Mouse (Mus musculus) cerebellum, postnatal 25 days (tissue): ENCODE results near the gene Atp6v1e1.
"Not testable (repeated sequence)": the region's sequence is repeated elsewhere in the genome, so short reads cannot be mapped to it uniquely, and the experiment has no call there.

ENCODE experiments used
- DNase-seq, 2 experiments: peaks; one replicate each; pipeline ENCODE4 v3.0.0; 2021; ENCODE audit warnings: mixed read lengths in 2 of 2

Atp6v1e1 gene

DNA sequence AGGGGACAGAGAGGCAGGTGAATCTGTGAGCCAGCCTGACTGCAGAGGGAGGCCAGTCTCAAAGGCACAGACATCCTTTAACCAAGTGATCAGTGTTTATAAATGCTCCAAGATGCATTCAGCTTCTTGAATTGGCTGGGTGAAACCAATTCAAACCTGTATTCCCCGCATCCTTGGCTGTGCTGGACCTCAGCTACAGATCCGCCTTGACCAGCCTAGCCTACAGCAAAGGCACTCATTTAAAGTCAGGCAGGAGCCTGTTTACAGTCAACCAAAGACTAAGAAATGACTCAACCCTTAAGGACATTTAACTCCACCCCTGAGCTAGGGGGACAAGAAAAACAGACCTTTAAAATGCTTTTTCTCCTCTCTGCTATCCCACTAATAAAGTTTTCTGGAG, 3.3 kb downstream of the Atp6v1e1 start:
- DNase-seq, result no peak

GRCm38 (mm10) chr6:120811999-120812398, 10.6 kb downstream of the Atp6v1e1 start:
- not testable (repeated sequence) for DNase-seq

GRCm38 (mm10) chr6:120807738-120808081, 14.9 kb downstream of the Atp6v1e1 start:
- DNase-seq, result no peak

DNA sequence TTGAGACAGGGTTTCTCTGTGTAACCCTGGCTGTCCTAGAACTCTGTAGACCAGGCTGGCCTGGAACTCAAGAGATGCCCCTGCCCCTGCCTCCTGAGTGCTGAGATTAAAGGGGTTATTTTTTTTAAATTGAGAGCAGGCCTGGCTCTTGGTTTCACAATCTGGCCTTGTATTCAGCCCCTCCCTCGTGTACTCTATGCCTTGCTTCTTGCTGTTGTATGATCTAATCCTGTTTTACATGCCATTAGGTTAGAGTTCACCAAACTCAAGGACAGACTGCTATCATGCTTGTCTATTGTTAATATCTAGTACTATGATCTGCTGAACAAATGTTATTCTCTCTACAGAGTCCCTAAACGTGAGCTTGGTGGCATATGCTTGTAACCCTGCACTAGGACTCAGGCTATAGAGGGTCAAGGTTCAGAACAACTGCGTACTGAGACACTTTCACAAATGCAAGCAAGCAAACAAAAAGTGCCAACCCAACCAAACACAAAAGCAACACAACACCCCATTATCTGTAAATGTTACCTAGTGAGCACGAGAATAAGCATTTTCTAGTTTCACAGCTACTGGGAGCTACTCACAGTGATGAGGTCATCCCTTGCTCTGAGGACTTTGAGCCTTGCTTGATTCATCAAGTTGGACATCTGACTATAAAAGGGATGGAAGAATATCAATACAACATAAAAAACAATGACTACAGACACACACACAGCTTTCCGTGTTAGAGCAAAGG, 15.4 kb downstream of the Atp6v1e1 start:
- DNase-seq, result no peak

- DNase-seq, result no peak
Measured at GRCm38 (mm10) chr6:120799581-120800041, 23.0 kb downstream of the Atp6v1e1 start.

DNA sequence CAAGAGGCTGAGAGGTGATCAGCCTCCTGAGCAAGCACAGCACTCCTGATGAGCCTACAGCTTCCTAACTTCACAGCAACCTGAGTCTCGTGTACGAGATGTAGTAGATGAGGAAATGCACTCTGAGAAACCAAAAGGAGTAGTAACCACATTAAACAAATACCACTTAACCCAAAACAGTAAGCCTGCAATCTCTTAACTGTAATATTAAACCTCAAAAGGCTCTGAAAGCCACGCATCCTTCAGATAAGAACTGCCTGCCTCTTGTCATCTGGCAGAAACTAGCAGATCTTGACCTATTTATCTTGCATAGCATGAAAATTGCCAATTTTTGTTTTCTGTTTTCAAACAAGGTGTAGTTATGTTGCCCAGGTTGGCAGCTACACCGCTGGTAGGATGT, 23.7 kb downstream of the Atp6v1e1 start:
- DNase-seq, result no peak

DNA sequence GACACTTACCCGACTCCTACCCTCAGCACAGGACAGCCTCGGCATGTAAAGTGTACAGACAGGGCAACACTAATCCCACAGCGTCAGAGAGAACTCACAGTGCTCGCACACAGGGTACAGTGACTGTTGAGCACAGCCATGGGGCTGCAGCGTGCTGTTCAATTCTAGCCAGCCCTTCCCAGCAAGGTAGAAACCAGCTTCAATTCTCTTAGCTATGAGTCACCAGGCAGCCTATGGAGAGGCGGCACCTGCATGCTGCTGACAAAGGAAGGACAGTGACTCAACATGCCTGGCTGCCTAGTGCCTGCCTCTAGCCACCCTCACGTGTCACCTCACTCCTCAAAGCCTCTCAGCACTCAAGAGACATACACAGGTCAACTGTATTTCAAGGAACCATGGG, 24.6 kb downstream of the Atp6v1e1 start:
- DNase-seq, result peak; percentile 24 to 56

DNA sequence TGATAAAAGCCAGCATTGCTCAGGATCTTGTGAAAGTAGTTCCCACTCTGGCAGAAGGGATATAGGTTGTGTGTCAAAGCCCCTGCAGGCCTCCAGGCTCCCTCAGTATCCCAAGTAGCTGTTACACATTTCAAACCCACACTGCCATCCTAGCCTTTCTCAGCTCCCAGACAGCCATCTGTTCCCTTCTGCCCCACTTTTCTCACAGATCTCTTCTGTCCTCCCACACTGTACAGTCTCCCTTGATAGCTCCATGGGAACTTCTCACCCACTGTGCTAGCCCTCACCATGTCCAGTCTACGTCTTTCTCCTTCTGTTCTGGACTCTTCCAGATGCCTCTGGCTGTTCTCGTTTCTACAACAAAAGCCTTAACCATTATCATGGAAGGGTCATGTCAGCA, 26.5 kb downstream of the Atp6v1e1 start:
- DNase-seq, result peak; percentile 34 to 44

GRCm38 (mm10) chr6:120795422-120796086, 27.0 kb downstream of the Atp6v1e1 start:
- DNase-seq, result no peak

GRCm38 (mm10) chr6:120792947-120793346, 29.6 kb downstream of the Atp6v1e1 start:
- DNase-seq, result no peak

- no peak for DNase-seq
Measured at GRCm38 (mm10) chr6:120790717-120791116, 31.9 kb downstream of the Atp6v1e1 start.

DNA sequence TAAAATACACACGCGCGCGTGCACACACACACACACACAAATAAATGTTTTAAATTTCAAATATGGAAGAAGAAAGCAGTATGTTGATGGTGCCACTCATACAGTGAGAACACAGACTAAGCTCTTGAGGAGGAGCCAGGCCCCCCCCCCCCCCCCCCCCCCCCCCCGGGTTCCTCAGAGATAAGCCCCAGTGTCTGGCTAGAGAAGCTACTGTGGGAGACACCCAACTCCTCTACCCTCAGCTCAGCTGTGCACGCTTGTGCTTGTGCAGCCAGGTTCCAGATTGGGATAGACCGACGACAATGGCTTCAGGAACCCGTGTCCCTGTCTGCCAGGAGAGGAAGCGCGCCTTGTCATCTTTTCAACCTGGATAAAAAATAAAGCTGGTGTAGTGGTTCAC, 32.4 kb downstream of the Atp6v1e1 start:
- DNase-seq, result no peak

DNA sequence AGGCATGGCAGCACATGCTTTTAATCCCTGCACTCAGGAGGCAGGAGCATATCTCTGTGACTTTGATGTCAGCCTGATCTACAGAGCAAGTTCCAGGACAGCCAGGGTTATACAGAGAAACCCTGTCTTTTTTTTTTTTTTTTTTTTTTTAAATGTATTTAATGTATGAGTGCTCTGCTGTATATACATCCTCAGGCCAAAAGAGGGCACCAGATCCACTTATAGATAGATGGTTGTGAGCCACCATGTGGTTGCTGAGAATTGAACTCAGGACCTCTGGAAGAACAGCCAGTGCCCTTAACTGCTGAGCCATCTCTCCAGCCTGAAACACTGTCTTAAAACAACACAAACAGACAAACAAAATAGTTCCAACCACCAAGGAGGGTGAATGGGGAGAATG, 33.7 kb downstream of the Atp6v1e1 start:
- no peak for DNase-seq

DNA sequence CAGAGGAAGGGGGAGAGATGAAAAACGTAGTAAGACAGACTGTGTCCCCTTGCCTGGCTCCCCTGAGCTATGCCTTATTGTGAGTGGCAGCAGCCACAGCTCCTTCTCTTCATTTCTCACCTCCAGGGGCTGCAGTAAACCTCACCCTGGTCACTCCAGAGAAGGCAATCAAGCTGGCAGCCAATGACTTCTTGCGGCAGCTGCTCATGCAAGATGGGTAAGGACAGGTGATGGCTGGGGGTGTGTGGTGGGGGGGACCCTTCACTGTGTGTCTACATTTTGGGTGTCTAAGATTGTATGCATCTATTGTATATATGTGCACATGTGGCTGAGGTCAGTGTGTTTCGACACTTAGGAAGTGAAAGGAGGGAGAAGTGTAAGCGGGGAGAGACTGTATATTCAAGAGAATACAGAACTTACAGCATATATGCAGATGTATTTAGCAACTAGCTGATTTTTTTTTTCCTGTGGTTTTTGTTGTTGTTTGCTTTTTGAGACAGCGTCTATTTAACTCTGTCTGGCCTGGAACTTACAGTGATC, 34.5 kb downstream of the Atp6v1e1 start:
- no peak for DNase-seq

GRCm38 (mm10) chr6:120784351-120784750, 38.2 kb downstream of the Atp6v1e1 start:
- DNase-seq, result no peak

- no peak for DNase-seq
Measured at GRCm38 (mm10) chr6:120782948-120783347, 39.6 kb downstream of the Atp6v1e1 start.

GRCm38 (mm10) chr6:120778226-120778625, 44.4 kb downstream of the Atp6v1e1 start:
- no peak for DNase-seq

- no peak for DNase-seq
Measured at GRCm38 (mm10) chr6:120777533-120777932, 45.1 kb downstream of the Atp6v1e1 start.

- no peak for DNase-seq
Measured at GRCm38 (mm10) chr6:120776286-120776685, 46.3 kb downstream of the Atp6v1e1 start.

DNA sequence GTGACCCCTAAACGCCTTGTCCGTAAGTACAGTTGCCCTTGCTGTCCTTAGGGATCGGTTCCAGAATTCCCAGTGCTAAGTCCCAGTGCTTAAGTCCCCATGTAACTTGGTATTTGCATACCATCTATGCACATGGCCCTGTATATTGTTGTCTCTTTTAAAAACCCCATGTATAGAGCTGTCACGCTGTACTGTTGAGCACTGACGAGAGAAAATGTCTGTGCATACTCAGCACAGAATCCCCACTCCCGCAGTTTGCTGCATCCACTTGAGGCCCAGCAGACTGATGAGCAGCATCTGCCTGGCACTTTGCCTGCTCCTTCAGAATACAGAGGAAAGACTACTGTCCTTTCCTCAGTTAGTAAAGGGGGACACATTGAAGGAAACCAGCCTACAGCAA, 48.8 kb downstream of the Atp6v1e1 start:
- no peak for DNase-seq

GRCm38 (mm10) chr6:120773149-120773628, 49.4 kb downstream of the Atp6v1e1 start, which contains the start of gene Slc25a18:
Gene Slc25a18, plus strand, starts transcription at chr6:120773578.
- no peak for DNase-seq

DNA sequence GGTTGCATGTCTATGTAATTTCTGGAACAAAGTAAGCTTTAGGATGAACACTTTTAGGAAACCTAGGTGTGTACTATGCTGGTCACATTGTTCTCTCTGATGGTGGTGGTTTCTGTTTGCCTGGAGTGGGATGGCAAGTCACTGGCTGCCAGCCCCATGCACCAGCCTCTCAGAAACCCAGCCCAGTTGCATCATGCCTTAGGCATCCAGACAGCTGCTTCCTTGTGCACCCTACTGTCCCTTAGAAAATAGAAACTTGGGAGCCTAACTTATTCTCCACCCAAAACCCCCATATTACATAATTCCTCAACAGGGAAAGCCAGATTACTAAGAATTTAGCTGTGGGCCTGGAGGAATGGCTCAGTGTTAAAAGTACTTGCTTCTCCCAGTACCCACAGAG, 50.6 kb downstream of the Atp6v1e1 start:
- DNase-seq, result no peak

- DNase-seq, result no peak
Measured at GRCm38 (mm10) chr6:120771366-120771765, 51.2 kb downstream of the Atp6v1e1 start.

DNA sequence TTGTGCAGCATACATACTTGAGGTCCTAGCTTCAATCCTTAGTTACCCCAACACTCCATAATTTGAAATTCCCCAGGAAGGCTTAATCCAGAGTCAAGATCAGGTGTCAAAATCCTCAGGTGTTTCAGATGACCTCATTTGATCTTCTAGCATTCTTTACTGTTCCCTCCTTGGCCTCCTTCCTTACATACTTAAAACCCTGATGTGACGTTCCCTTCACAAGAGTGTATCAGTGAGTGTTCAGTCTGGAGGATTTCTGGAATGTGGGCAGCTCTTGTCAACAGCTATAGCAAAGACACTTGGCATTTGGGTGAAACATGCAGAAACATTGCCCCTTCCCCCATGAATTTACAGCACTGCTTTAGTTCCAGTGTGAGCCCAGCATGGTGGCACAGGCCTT, 52.6 kb downstream of the Atp6v1e1 start:
- no peak for DNase-seq
